Mouse (Mus musculus) spleen, postnatal 0 days (tissue): ENCODE measurements around the gene Ecm2. TPM values are rescaled to one million over a fixed set of nuclear protein-coding genes. Genes with fewer than 3 reads are reported as not detected.

ENCODE experiments used
- polyA plus RNA-seq: library from polyadenylated mRNA; unstranded; fragments of >200 nt; fragmentation: Nextera tagmentation; extraction: Ambion mirVana; gene quantifications from 2 replicates; pipeline ENCODE4 v1.2.1, GENCODE M21; 2015

The Ecm2 gene
- polyA plus RNA-seq, result 0.79 and 1.2 TPM in 2 replicates

GRCm38 (mm10) chr13:49504510-49504909, at the start of gene Ecm2:
Ecm2 (plus strand) TSS chr13:49504810.

GRCm38 (mm10) chr13:49492376-49493368, 11.9 kb upstream of the Ecm2 start, which contains the start of gene Tes3-ps:
Tes3-ps (plus strand) TSS chr13:49493318.

DNA sequence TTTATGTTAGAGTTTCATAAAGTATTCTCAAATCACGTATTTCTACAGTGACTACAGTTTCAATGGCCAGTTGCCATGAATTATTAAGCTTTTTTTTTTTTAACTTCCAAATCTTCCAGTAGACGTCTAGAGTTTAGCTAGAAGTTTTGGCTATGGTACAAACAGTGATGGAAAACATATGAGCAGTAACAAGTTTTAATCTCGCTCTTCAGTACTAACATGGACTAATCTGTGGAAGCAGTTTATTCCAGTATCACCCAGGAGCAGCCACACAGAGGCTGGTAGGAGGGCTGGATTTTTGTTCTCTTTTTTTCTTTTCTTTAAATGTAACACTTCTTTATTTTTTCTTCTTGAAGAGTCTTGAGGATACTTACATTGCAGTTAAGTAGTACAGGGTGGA, 39.7 kb downstream of the Ecm2 start, which contains the start of gene Aspn:
Aspn (plus strand) TSS at position 165 of the 400 bp plus-strand sequence.

DNA sequence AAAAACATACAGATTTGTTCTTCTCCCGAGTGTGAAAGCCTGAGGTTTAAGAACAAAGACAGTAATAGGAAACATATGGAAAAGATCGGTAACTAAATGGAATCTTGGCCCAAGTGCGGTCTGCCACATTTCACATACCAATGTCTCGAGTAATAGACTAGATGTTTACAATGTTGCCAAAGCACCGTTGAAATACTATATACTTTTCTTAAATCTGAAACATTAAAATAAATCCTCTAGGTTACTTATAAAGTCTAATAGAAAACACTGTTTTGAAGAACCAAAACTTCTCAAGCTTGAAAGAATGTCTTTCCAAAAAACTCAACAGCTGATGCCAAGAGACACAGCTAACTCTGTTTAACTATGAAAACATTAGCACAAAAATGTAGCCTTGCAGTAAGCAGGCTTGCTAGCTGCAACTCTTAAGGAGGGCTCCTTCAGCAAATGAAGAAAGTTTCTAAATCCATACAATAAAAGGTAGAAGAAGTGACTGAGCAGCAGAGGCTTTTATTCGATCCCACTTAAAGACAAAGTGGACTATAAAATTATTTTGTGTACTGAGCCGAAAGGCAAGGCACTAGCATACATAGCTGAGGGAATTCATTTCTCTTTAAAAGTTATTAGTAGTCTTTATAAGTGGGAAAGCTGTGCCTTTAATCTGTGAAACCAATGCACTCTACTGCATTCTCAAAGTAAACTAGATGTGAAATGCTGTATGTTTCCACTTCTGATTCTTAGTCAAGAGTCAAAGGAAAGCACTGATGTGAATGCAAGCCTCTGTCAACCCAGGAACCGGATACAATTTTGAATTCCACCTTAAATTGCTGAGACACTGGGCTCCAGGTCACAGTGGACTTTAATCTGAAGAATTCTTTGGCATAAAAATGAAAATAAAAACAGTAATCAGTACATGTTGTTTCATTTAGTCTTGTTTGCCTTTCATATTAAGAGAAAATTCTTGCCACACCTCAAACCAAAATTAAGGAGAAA, 77.2 kb downstream of the Ecm2 start, which contains the start of gene Omd:
Omd (plus strand) TSS at position 922 of the 990 bp plus-strand sequence.

Other genes starting within 250 kb of the Ecm2 start
- gene Fgd3, start 184.5 kb upstream of the Ecm2 start, polyA plus RNA-seq, result 1.6 and 2.0 TPM in 2 replicates
- 10.2 and 12.0 TPM in 2 replicates for gene Bicd2, start 163.2 kb upstream of the Ecm2 start, polyA plus RNA-seq
- 6.1 and 7.4 TPM in 2 replicates for gene Ippk, start 83.6 kb upstream of the Ecm2 start, polyA plus RNA-seq
- 2.3 TPM in 2 replicates for gene Tes3-ps, start 11.5 kb upstream of the Ecm2 start, polyA plus RNA-seq
- 7.1 and 8.6 TPM in 2 replicates for gene Aspn, start 39.6 kb downstream of the Ecm2 start, polyA plus RNA-seq
- gene Omd, start 77.7 kb downstream of the Ecm2 start, polyA plus RNA-seq, result 1.5 and 2.8 TPM in 2 replicates
- gene Ogn, start 103.2 kb downstream of the Ecm2 start, polyA plus RNA-seq, result 14.5 and 18.4 TPM in 2 replicates
- 38.4 and 45.4 TPM in 2 replicates for gene Cenpp, start 148.0 kb downstream of the Ecm2 start, polyA plus RNA-seq
- gene Nol8, start 148.3 kb downstream of the Ecm2 start, polyA plus RNA-seq, result 13.4 and 14.1 TPM in 2 replicates
- 22.5 and 23.5 TPM in 2 replicates for gene Iars, start 177.3 kb downstream of the Ecm2 start, polyA plus RNA-seq